Mouse (Mus musculus) liver, adult 2 months (tissue): Measurements from ENCODE around the gene Dzip1l. TPM values are rescaled to one million over a fixed set of nuclear protein-coding genes. Genes with fewer than 3 reads are reported as not detected.

ENCODE experiments used
- DNase-seq: peaks from one replicate; pipeline ENCODE4 v3.0.0-alpha.2; 2011; ENCODE audit warnings: low read depth, low spot score; ENCODE audit errors: extremely low read depth
- H3K27ac ChIP-seq: fragments of 200-500 bp; replicated peaks from 2 replicates; pipeline ENCODE4 v1.5.1; 2012; ENCODE audit warnings: low read depth, mild to moderate bottlenecking, control low read depth, inconsistent platforms, low read length; ENCODE audit not compliant: insufficient read depth
- H3K27me3 ChIP-seq: fragments of 200-500 bp; 2 replicates; pipeline ENCODE4 v1.6.1; 2012; ENCODE audit warnings: mild to moderate bottlenecking, moderate library complexity, low read length, inconsistent platforms; ENCODE audit not compliant: control insufficient read depth, insufficient read depth
- H3K36me3 ChIP-seq: fragments of 200-500 bp; 2 replicates; pipeline ENCODE4 v1.6.1; 2012; ENCODE audit warnings: low read length, inconsistent platforms; ENCODE audit not compliant: control insufficient read depth, insufficient read depth
- H3K4me1 ChIP-seq: fragments of 200-500 bp; 2 replicates; pipeline ENCODE4 v1.6.1; 2011; ENCODE audit warnings: low read length; ENCODE audit not compliant: control insufficient read depth, insufficient read depth
- H3K4me3 ChIP-seq: fragments of 200-500 bp; 2 replicates; pipeline ENCODE4 v1.5.1; 2011; ENCODE audit warnings: low read depth, mild to moderate bottlenecking, control low read depth, low read length, moderate library complexity; ENCODE audit not compliant: insufficient read depth
- H3K79me2 ChIP-seq: fragments of 200-500 bp; 2 replicates; pipeline ENCODE4 v1.6.1; 2012; ENCODE audit warnings: inconsistent platforms, mild to moderate bottlenecking, low read length, moderate library complexity; ENCODE audit not compliant: control insufficient read depth, insufficient read depth
- H3K9ac ChIP-seq: fragments of 200-500 bp; 2 replicates; pipeline ENCODE4 v1.6.1; 2012; ENCODE audit warnings: low read depth, mild to moderate bottlenecking, control low read depth, inconsistent platforms, low read length
- CTCF ChIP-seq: fragments of 200-500 bp; IDR thresholded peaks from 2 replicates; pipeline ENCODE4 v1.5.1; 2011; ENCODE audit warnings: low read depth, low read length, control low read depth
- POLR2A ChIP-seq: fragments of 200-500 bp; IDR thresholded peaks from 2 replicates; pipeline ENCODE4 v1.6.1; 2011; ENCODE audit warnings: low read length, control low read depth; ENCODE audit not compliant: insufficient read depth; ENCODE audit errors: extremely low read depth
- WGBS: fragments of 180-500 bp; shearing (Covaris S2); methylation state at CpG from one replicate; pipeline ENCODE4 v1.1.7; 2018; 5-methylcytosine and 5-hydroxymethylcytosine counted together
- polyA plus RNA-seq: library from polyadenylated mRNA; depleted of rRNA; stranded (reverse); fragments of >200 nt; gene quantifications from 2 replicates; pipeline ENCODE4 v1.2.3, GENCODE M21; 2012; rRNA removed
- total RNA-seq: library from RNA; depleted of rRNA; stranded (reverse); fragments of >200 nt; gene quantifications from 2 replicates; pipeline ENCODE4 v1.2.3, GENCODE M21; 2014; rRNA removed

Dzip1l gene
- total and polyA plus RNA-seq, 2 experiments, result 0.20 to 0.46 TPM

DNA sequence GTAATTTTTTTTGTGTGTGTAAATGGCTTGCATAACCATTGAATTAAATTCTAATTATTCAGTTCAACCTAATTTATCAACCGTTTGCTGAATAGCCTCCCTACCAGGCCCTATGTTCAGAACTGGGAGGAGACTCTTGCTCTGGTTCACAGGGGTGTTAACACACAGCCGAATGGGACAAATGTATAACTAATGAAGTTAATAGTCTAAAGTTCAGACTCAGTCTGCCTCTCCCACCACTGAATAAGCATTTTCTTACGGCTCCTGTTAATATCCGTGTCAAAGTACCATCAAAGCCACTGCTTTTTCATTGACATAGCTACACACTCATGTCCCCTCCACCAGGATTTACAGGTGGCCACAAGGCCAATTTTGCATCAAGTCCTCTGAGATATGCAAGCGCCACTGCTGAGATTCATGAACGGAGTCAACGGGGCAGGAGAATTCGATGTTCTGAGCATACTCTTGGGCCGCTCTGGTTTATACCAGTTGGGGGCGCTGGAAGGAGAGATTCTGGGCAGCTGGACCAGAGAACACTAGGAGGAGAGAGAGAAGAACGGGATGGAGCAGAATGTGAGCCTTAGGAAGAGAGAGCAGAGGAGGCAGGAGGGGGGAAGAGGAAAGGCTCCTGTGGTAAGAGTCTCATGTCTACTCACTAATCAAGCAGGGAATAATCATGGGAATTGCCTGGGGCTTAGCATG lies 78.3 kb downstream of the Dzip1l start:
- H3K9ac ChIP-seq, result no peak overlapping the region
- no peaks in the 10 kb centered on the region; the same call in 1 of the 2 replicates for H3K27me3 ChIP-seq
- DNase-seq, result no peak
- no peak for TF ChIP-seq CTCF
- TF ChIP-seq POLR2A, result no peak
- H3K4me1 ChIP-seq, result no peaks in the 10 kb centered on the region
- no peak overlapping the region for H3K4me3 ChIP-seq
- H3K36me3 ChIP-seq, result no peaks in the 10 kb centered on the region
- no peaks in the 10 kb centered on the region for H3K79me2 ChIP-seq
- H3K27ac ChIP-seq, result no peak overlapping the region
- WGBS, result 76% methylated on average over 11 of the region's 11 CpGs

DNA sequence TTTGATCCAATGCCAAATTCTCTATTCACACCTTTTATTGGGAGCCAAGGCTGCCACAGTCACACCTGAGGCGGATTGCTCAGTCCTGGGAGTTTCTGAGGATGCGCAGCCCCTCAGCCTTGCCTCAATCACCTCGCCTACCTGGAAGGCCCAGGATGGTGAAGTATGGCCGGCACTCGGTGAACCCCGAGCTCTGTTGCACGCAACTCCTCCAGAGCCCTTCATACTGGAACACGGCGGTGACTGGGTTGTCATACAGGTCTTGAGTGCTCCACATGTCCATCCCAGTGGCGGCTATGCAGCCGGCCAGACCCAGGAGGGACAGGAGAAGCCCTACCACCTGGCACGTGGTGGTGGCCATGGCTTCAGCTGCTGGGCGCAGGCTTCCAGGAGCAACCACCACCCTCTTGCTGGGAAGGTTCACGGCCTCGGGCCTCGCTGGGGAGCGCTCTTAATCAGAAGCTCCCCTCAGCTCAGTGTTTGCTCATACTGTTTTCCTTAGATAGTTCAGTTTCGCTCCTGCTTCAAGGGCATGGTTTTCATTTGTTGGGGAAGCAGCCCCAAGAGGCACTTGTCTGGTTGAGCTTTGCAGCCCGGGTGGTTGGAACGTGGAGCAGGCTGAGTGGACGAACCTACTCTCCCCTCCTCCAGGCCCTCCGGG lies 80.4 kb downstream of the Dzip1l start:
- H3K4me1 ChIP-seq, result no peaks in the 10 kb centered on the region
- H3K27ac ChIP-seq, result no peak overlapping the region
- no peak for TF ChIP-seq CTCF
- no peak for TF ChIP-seq POLR2A
- no peaks in the 10 kb centered on the region for H3K79me2 ChIP-seq
- H3K9ac ChIP-seq, result no peak overlapping the region
- H3K27me3 ChIP-seq, result no peaks in the 10 kb centered on the region; the same call in 1 of the 2 replicates
- no peak for DNase-seq
- WGBS, result 59% methylated on average over 22 of the region's 22 CpGs
- no peak overlapping the region for H3K4me3 ChIP-seq
- H3K36me3 ChIP-seq, result no peaks in the 10 kb centered on the region

DNA sequence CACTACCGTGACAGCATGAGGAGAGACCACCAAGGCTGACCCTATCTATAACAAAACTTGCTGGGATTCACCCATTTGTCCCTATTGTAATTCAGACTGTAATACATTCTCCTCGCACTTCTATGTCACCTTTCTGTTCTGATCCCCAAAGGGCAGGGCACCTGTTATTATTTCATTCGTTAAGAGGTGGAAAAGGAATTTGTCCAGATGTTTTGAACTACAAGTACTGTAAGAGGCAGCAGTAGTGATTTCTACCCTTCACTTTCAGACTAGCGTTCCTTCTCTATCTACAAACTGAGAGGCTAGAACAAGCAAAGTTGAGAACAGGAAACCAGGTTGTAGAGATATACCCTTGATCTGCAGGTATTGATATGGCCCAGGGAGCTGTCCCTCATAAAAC lies 81.0 kb downstream of the Dzip1l start:
- Histone ChIP-seq H3K4me3 (no peak overlapping the region), H3K79me2 (no peaks in the 10 kb centered on the region), H3K36me3 (no peaks in the 10 kb centered on the region), H3K4me1 (no peaks in the 10 kb centered on the region), H3K27me3 (no peaks in the 10 kb centered on the region), H3K9ac (no peak overlapping the region), H3K27ac (no peak overlapping the region)
- no peak for DNase-seq
- WGBS, result 63% methylated on average over 4 of the region's 4 CpGs
- TF ChIP-seq CTCF, result no peak
- no peak for TF ChIP-seq POLR2A

DNA sequence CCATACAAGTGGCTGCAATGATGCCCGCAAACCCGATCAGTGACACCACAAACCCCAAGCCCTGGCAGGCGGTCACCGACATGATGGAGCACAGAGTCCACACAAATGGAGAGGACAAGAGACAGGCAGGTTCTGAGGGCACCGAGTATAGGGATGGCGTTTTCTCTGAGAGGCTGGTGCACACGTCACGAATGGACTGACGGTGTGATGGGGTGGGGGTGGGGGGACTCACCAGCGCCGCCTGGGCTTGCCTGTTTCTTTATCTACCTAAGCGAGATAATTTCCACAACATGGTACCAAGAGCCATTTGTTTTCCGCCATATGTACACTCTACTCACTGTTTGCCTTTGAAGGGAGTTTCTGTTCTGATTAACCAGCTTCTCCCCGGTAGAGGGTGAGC lies 87.8 kb downstream of the Dzip1l start, which contains the start of gene Cldn18:
Gene Cldn18 (minus strand): TSS at position 134 of the 400 bp plus-strand sequence.
- TF ChIP-seq POLR2A (no peak), CTCF (no peak)
- Histone ChIP-seq H3K27me3 (no peaks in the 10 kb centered on the region), H3K79me2 (no peaks in the 10 kb centered on the region), H3K4me1 (no peaks in the 10 kb centered on the region), H3K36me3 (no peaks in the 10 kb centered on the region), H3K9ac (no peak within 1 kb of the TSS), H3K27ac (no peak within 1 kb of the TSS), H3K4me3 (no peak within 1 kb of the TSS)
- no peak for DNase-seq
- WGBS, result 75% methylated on average over 14 of the region's 14 CpGs

Other genes with a start within 250 kb of the Dzip1l start
- gene Mras, start 192.1 kb upstream of the Dzip1l start, total RNA-seq, result 1.3 and 2.9 TPM in 2 replicates
- 3.5 and 4.1 TPM in 2 replicates for gene Mras, start 192.1 kb upstream of the Dzip1l start, polyA plus RNA-seq
- not detected in 2 replicates for gene Nme9, start 178.0 kb upstream of the Dzip1l start, total RNA-seq
- not detected in 2 replicates for gene Nme9, start 178.0 kb upstream of the Dzip1l start, polyA plus RNA-seq
- gene Armc8, start 60.6 kb upstream of the Dzip1l start, total RNA-seq, result 9.3 and 12.1 TPM in 2 replicates
- gene Armc8, start 60.6 kb upstream of the Dzip1l start, polyA plus RNA-seq, result 3.8 and 4.4 TPM in 2 replicates
- 6.9 and 11.5 TPM in 2 replicates for gene Dbr1, start 53.7 kb upstream of the Dzip1l start, total RNA-seq
- gene Dbr1, start 53.7 kb upstream of the Dzip1l start, polyA plus RNA-seq, result 5.4 and 7.1 TPM in 2 replicates
- gene A4gnt, start 17.0 kb upstream of the Dzip1l start, total RNA-seq, result not detected in 2 replicates
- gene A4gnt, start 17.0 kb upstream of the Dzip1l start, polyA plus RNA-seq, result not detected in 2 replicates
- gene Cldn18, start 87.8 kb downstream of the Dzip1l start, total RNA-seq, result not detected in 2 replicates
- gene Cldn18, start 87.8 kb downstream of the Dzip1l start, polyA plus RNA-seq, result 0.06 TPM in 1 of 2 replicates, not detected in the other
- gene Sox14, start 246.7 kb downstream of the Dzip1l start, total RNA-seq, result not detected in 2 replicates
- not detected in 2 replicates for gene Sox14, start 246.7 kb downstream of the Dzip1l start, polyA plus RNA-seq